Mouse (Mus musculus) midbrain, embryonic 10.5 days (tissue): Measurements from ENCODE around the gene Coro2b. TPM values are rescaled to one million over a fixed set of nuclear protein-coding genes. Genes with fewer than 3 reads are reported as not detected.
A peak's percentile ranks its signal among the peaks of the same experiment; 100 is the strongest.

Experiments
- DNase-seq: peaks from one replicate; pipeline ENCODE4 v3.0.0-alpha.2; 2017; ENCODE audit warnings: low spot score
- H3K27ac ChIP-seq: fragments of 300-500 bp; sonication (generic); replicated peaks from 2 replicates; pipeline ENCODE4 v1.5.1; 2016; ENCODE audit warnings: mild to moderate bottlenecking
- H3K27me3 ChIP-seq: fragments of 300-500 bp; sonication (generic); 2 replicates; pipeline ENCODE4 v1.6.1; 2016; ENCODE audit warnings: low read depth, mild to moderate bottlenecking; ENCODE audit not compliant: poor library complexity, severe bottlenecking
- H3K36me3 ChIP-seq: fragments of 300-500 bp; sonication (generic); 2 replicates; pipeline ENCODE4 v1.6.1; 2016; ENCODE audit warnings: mild to moderate bottlenecking, moderate library complexity
- H3K4me1 ChIP-seq: fragments of 300-500 bp; sonication (generic); 2 replicates; pipeline ENCODE4 v1.6.1; 2016
- H3K4me3 ChIP-seq: fragments of 300-500 bp; sonication (generic); 2 replicates; pipeline ENCODE4 v1.5.1; 2016; ENCODE audit warnings: mild to moderate bottlenecking, moderate library complexity
- H3K9me3 ChIP-seq: fragments of 300-500 bp; sonication (generic); replicated peaks from 2 replicates; pipeline ENCODE4 v1.6.1; 2016; ENCODE audit warnings: mild to moderate bottlenecking
- WGBS: fragments of 180-500 bp; shearing (Covaris S2); methylation state at CpG from one replicate; pipeline ENCODE4 v1.1.7; 2016; 5-methylcytosine and 5-hydroxymethylcytosine counted together
- polyA plus RNA-seq: library from polyadenylated mRNA; unstranded; fragments of >200 nt; fragmentation: Nextera tagmentation; extraction: Ambion mirVana; gene quantifications from 2 replicates; pipeline ENCODE4 v1.2.1, GENCODE M21; 2016

The Coro2b gene
- polyA plus RNA-seq, 1 experiment from 2014 or later: 12.8 TPM

- Histone ChIP-seq H3K36me3 (no peaks in the 10 kb centered on the region), H3K9me3 (no peaks in the 10 kb centered on the region), H3K27ac (peak overlapping the region; percentile 68), H3K27me3 (peaks cover 55% of the 10 kb centered on the region), H3K4me1 (peaks cover 96% of the 10 kb centered on the region), H3K4me3 (no peak overlapping the region)
- DNase-seq: no peak
- 44% methylated on average over 9 of the region's 9 CpGs for WGBS
These were observed 15.3 kb downstream of the Coro2b start for GRCm38 (mm10) chr9:62521541-62521940.

GRCm38 (mm10) chr9:62520933-62521332 is 15.9 kb downstream of the Coro2b start:
- WGBS: 51% methylated on average over 9 of the region's 9 CpGs
- no peaks in the 10 kb centered on the region for H3K9me3 ChIP-seq
- no peak overlapping the region for H3K4me3 ChIP-seq
- H3K4me1 ChIP-seq: peaks cover 90% of the 10 kb centered on the region
- H3K27ac ChIP-seq: peak overlapping the region; percentile 68
- no peak for DNase-seq
- peaks cover 55% of the 10 kb centered on the region for H3K27me3 ChIP-seq
- H3K36me3 ChIP-seq: no peaks in the 10 kb centered on the region

GRCm38 (mm10) chr9:62519787-62520503 is 16.9 kb downstream of the Coro2b start:
- Histone ChIP-seq H3K27ac (peak overlapping the region; percentile 68), H3K4me1 (peaks cover 80% of the 10 kb centered on the region), H3K36me3 (no peaks in the 10 kb centered on the region), H3K27me3 (peaks cover 54% of the 10 kb centered on the region), H3K4me3 (no peak overlapping the region), H3K9me3 (no peaks in the 10 kb centered on the region)
- 67% methylated on average over 15 of the region's 15 CpGs for WGBS
- no peak for DNase-seq

GRCm38 (mm10) chr9:62519334-62519733 is 17.5 kb downstream of the Coro2b start:
- Histone ChIP-seq H3K27me3 (peaks cover 48% of the 10 kb centered on the region), H3K9me3 (no peaks in the 10 kb centered on the region), H3K36me3 (no peaks in the 10 kb centered on the region), H3K4me1 (peaks cover 75% of the 10 kb centered on the region), H3K4me3 (no peak overlapping the region), H3K27ac (peak overlapping the region; percentile 68; the same call in 1 of the 2 replicates)
- DNase-seq: no peak
- WGBS: 83% methylated on average over 10 of the region's 10 CpGs

- Histone ChIP-seq H3K4me1 (peaks cover 77% of the 10 kb centered on the region), H3K4me3 (no peak overlapping the region), H3K27me3 (peaks cover 41% of the 10 kb centered on the region), H3K27ac (peak overlapping the region; percentile 46; the same call in 1 of the 2 replicates), H3K9me3 (no peaks in the 10 kb centered on the region), H3K36me3 (no peaks in the 10 kb centered on the region)
- no peak for DNase-seq
- 30% methylated on average over 4 of the region's 4 CpGs for WGBS
These were observed 18.3 kb downstream of the Coro2b start for GRCm38 (mm10) chr9:62518572-62518971.

- H3K4me1 ChIP-seq: peaks cover 69% of the 10 kb centered on the region
- 73% methylated on average over 6 of the region's 6 CpGs for WGBS
- H3K36me3 ChIP-seq: no peaks in the 10 kb centered on the region
- H3K27me3 ChIP-seq: peaks cover 28% of the 10 kb centered on the region
- H3K4me3 ChIP-seq: no peak overlapping the region
- DNase-seq: no peak
- H3K27ac ChIP-seq: peak overlapping the region; percentile 19; the same call in 1 of the 2 replicates
- no peaks in the 10 kb centered on the region for H3K9me3 ChIP-seq
These were observed 19.5 kb downstream of the Coro2b start for GRCm38 (mm10) chr9:62517112-62517957.

- Histone ChIP-seq H3K9me3 (no peaks in the 10 kb centered on the region), H3K4me1 (peaks cover 58% of the 10 kb centered on the region), H3K27ac (no peak overlapping the region), H3K36me3 (no peaks in the 10 kb centered on the region), H3K27me3 (peaks cover 9% of the 10 kb centered on the region; the same call in 1 of the 2 replicates), H3K4me3 (no peak overlapping the region)
- no peak for DNase-seq
- 92% methylated on average over 7 of the region's 7 CpGs for WGBS
These were observed 21.7 kb downstream of the Coro2b start for GRCm38 (mm10) chr9:62515138-62515537.

- Histone ChIP-seq H3K9me3 (no peaks in the 10 kb centered on the region), H3K27ac (0 out of 2 replicates have a peak overlapping the region, but pooled peaks have one; percentile 28), H3K4me3 (no peak overlapping the region), H3K36me3 (no peaks in the 10 kb centered on the region), H3K4me1 (peaks cover 58% of the 10 kb centered on the region), H3K27me3 (0 out of 2 replicates have a peak, but pooled peaks cover 4% of the 10 kb centered on the region)
- WGBS: 80% methylated on average over 10 of the region's 10 CpGs
- no peak for DNase-seq
These were observed 23.2 kb downstream of the Coro2b start for GRCm38 (mm10) chr9:62513492-62514133.

GRCm38 (mm10) chr9:62510530-62510936 is 26.3 kb downstream of the Coro2b start:
- Histone ChIP-seq H3K27ac (peak overlapping the region; percentile 78), H3K27me3 (no peaks in the 10 kb centered on the region), H3K9me3 (no peaks in the 10 kb centered on the region), H3K4me3 (no peak overlapping the region), H3K36me3 (no peaks in the 10 kb centered on the region), H3K4me1 (peaks cover 56% of the 10 kb centered on the region)
- DNase-seq: no peak
- 72% methylated on average over 4 of the region's 4 CpGs for WGBS

GRCm38 (mm10) chr9:62509617-62510016 is 27.2 kb downstream of the Coro2b start:
- no peak overlapping the region for H3K4me3 ChIP-seq
- no peak for DNase-seq
- no peaks in the 10 kb centered on the region for H3K9me3 ChIP-seq
- no peaks in the 10 kb centered on the region for H3K27me3 ChIP-seq
- H3K36me3 ChIP-seq: no peaks in the 10 kb centered on the region
- peak overlapping the region; percentile 78; the same call in 1 of the 2 replicates for H3K27ac ChIP-seq
- H3K4me1 ChIP-seq: peaks cover 60% of the 10 kb centered on the region
- WGBS: 95% methylated on average over 6 of the region's 6 CpGs

- no peak for DNase-seq
- 74% methylated on average over 10 of the region's 10 CpGs for WGBS
- no peaks in the 10 kb centered on the region for H3K36me3 ChIP-seq
- peaks cover 55% of the 10 kb centered on the region for H3K4me1 ChIP-seq
- no peak overlapping the region for H3K4me3 ChIP-seq
- no peaks in the 10 kb centered on the region for H3K27me3 ChIP-seq
- H3K9me3 ChIP-seq: no peaks in the 10 kb centered on the region
- peak overlapping the region; percentile 78 for H3K27ac ChIP-seq
These were observed 27.9 kb downstream of the Coro2b start for GRCm38 (mm10) chr9:62508740-62509524.
